Mouse (Mus musculus) gastrocnemius, adult 2 months (tissue): Measurements from ENCODE around the gene Cyp4a10. TPM values are rescaled to one million over a fixed set of nuclear protein-coding genes. Genes with fewer than 3 reads are reported as not detected.
"Not testable (repeated sequence)": the region's sequence is repeated elsewhere in the genome, so short reads cannot be mapped to it uniquely, and the experiment has no call there.

Experiments used
- DNase-seq: peaks from one replicate; pipeline ENCODE4 v3.0.0; 2022
- H3K27ac ChIP-seq: fragments of 200-600 bp; 2 replicates; pipeline ENCODE4 v1.8.1; 2022; ENCODE audit warnings: mild to moderate bottlenecking
- H3K4me3 ChIP-seq: fragments of 200-600 bp; 2 replicates; pipeline ENCODE4 v1.8.1; 2022; ENCODE audit warnings: mild to moderate bottlenecking, moderate library complexity
- CTCF ChIP-seq: fragments of 200-600 bp; IDR thresholded peaks from 2 replicates; pipeline ENCODE4 v1.8.1; 2022; ENCODE audit warnings: antibody characterized with exemption, mild to moderate bottlenecking, moderate library complexity
- intact Hi-C: fragments of 180-260 bp; cut with DNase I; formaldehyde crosslinking; loops from one replicate; pipeline ENCODE4 v1.15.1; 2025
- total RNA-seq, 2 experiments: library from RNA; stranded (reverse); gene quantifications; 2 replicates each; pipeline ENCODE4 v1.2.3; 2021

Cyp4a10 gene
- total RNA-seq, 2 experiments from 2014 or later, result not detected

GRCm38 (mm10) chr4:115557861-115558561 is 39.9 kb downstream of the Cyp4a10 start:
- Histone ChIP-seq H3K27ac (no peak overlapping the region), H3K4me3 (no peak overlapping the region)
- intact Hi-C loops, result no loop called here
- TF ChIP-seq CTCF, result no peak
- no peak for DNase-seq

DNA sequence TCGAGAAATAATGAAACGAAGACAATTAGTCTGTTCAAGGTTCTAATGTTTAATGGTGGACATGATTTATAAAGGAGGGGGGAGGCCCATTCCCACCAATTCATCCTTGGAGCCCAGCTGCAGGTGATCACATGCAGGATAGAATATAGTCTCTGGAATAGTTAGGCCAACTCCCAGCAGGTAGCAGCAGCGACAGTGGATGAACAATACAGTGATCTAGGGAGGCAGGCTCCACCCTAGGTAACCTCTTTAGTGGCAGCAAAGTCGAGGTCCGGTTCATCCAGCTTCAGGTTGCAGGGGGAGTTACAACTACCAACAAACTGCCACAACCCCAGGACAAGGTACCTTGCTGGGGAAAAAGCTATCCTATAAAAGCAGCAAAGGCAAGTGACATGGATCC is 43.2 kb downstream of the Cyp4a10 start:
- H3K27ac ChIP-seq, H3K4me3 ChIP-seq, intact Hi-C loops, DNase-seq: not testable (repeated sequence)

GRCm38 (mm10) chr4:115563401-115563800 is 45.3 kb downstream of the Cyp4a10 start, which contains the start of gene Cyp4a31:
Cyp4a31 (plus strand) TSS chr4:115563649.
- intact Hi-C loops, result no loop called here
- no peak for DNase-seq
- TF ChIP-seq CTCF, result no peak
- Histone ChIP-seq H3K4me3 (no peak within 1 kb of the TSS), H3K27ac (no peak within 1 kb of the TSS)

DNA sequence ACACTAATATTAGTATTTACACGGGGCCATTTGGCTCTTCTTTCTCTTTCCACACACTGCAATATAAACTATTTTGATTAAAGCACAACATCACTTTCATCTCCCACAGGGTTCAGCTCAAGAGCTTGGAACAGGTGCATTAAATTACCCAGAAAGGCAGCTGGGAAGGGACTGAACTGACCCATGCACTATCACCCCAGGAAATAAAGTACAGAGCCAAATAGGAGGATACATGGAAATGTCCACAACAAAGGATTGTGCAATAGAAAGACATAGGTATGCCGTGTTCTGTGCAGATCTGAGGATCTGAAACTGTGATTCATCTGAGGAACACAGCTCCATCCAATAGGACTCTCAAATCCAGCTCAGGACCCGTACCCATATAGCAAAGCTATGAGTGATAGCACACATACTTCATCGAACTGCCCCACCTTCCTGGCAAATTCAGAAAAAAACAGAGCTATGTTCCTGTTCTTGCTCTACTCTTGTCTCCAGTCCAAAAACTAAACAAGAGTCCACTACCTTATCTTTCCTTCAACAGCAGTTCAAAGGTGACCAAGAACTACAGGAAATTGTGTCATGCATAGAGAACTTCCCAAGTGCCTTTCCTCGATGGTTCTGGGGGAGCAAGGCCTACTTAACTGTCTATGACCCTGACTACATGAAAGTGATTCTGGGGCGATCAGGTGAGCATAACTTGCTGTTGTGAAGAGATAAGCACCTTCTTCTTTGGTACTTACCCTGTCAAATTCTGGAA is 46.6 kb downstream of the Cyp4a10 start:
- H3K27ac ChIP-seq, DNase-seq, intact Hi-C loops, H3K4me3 ChIP-seq: not testable (repeated sequence)

GRCm38 (mm10) chr4:115575255-115575654 is 57.2 kb downstream of the Cyp4a10 start:
- no peak overlapping the region for H3K4me3 ChIP-seq
- no peak overlapping the region for H3K27ac ChIP-seq
- intact Hi-C loops, result no loop called here
- DNase-seq, result no peak
- TF ChIP-seq CTCF, result no peak

- no peak for TF ChIP-seq CTCF
- no peak overlapping the region for H3K27ac ChIP-seq
- H3K4me3 ChIP-seq, result no peak overlapping the region
- intact Hi-C loops, result no loop called here
- DNase-seq, result no peak
These were observed 57.7 kb downstream of the Cyp4a10 start for GRCm38 (mm10) chr4:115575776-115576175.

DNA sequence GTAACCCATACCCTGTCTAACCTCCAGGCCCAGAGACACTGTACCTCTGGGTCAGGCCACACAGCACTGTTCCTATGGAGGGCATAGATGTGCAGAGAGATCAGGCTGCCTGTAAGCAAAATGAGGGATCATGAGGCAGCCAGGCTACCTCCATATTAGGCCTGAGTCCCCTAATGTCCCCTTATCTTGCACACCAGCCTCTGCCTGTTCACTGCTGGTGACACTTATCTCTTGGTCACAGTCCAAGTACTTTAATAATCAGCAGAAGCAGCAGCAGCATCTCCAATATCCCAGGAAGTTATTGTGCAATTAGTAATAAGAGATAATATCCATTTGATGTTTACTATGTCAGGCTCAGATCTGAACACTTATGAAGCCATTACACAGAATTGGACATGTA is 65.0 kb downstream of the Cyp4a10 start:
- no peak for DNase-seq
- Histone ChIP-seq H3K27ac (no peak overlapping the region), H3K4me3 (no peak overlapping the region)
- no peak for TF ChIP-seq CTCF
- intact Hi-C loops, result no loop called here

Other genes starting within 250 kb of the Cyp4a10 start
- gene Cyp4a12a, start 219.2 kb upstream of the Cyp4a10 start, total RNA-seq, result not detected
- gene Cyp4a12b, start 106.6 kb upstream of the Cyp4a10 start, total RNA-seq, result not detected
- not detected for gene Cyp4a30b, start 65.7 kb upstream of the Cyp4a10 start, total RNA-seq
- not detected for gene Cyp4a14, start 22.1 kb upstream of the Cyp4a10 start, total RNA-seq
- gene Cyp4a31, start 45.4 kb downstream of the Cyp4a10 start, total RNA-seq, result not detected
- not detected for gene Cyp4a32, start 82.7 kb downstream of the Cyp4a10 start, total RNA-seq
- 1 to 10 TPM; 2.6 to 4.5 TPM for gene Cyp4b1, start 129.5 kb downstream of the Cyp4a10 start, total RNA-seq
- gene Efcab14, start 219.5 kb downstream of the Cyp4a10 start, total RNA-seq, result 10 to 100 TPM; 35.7 to 49.5 TPM